Mouse (Mus musculus): Measurements from ENCODE around the gene Smoc1. TPM values are rescaled to one million over a fixed set of nuclear protein-coding genes. Genes with fewer than 3 reads are reported as not detected.

The Smoc1 gene
- polyA plus RNA-seq, 1 experiment from 2014 or later, result 8.4 TPM

GRCm38 (mm10) chr12:81107278-81108100, 80.9 kb downstream of the Smoc1 start:
- Histone ChIP-seq H3K27ac (no peak overlapping the region), H3K27me3 (replicated peaks) (no peaks in the 10 kb centered on the region), H3K9me3 (no peaks in the 10 kb centered on the region), H3K9ac (no peak overlapping the region), H3K4me2 (no peak overlapping the region), H3K4me3 (replicated peaks) (no peak overlapping the region), H3K36me3 (no peaks in the 10 kb centered on the region), H3K4me1 (no peaks in the 10 kb centered on the region)
- peak; percentile 47; the same call in 1 of the 2 replicates for ATAC-seq (ENCODE audit: insufficient read depth, low FRiP score, low read depth)
- WGBS, result 70% methylated on average over 14 of the region's 14 CpGs

- Histone ChIP-seq H3K27me3 (replicated peaks) (no peaks in the 10 kb centered on the region), H3K4me1 (no peaks in the 10 kb centered on the region), H3K4me2 (no peak overlapping the region), H3K27ac (no peak overlapping the region), H3K9me3 (no peaks in the 10 kb centered on the region), H3K4me3 (replicated peaks) (no peak overlapping the region), H3K9ac (no peak overlapping the region), H3K36me3 (no peaks in the 10 kb centered on the region)
- peak; percentile 56; the same call in 1 of the 2 replicates for ATAC-seq (ENCODE audit: insufficient read depth, low FRiP score, low read depth)
- WGBS, result 27% methylated on average over 7 of the region's 7 CpGs
Observed at GRCm38 (mm10) chr12:81108600-81109011, 82.0 kb downstream of the Smoc1 start.

GRCm38 (mm10) chr12:81110006-81110405, 83.4 kb downstream of the Smoc1 start:
- no peaks in the 10 kb centered on the region for H3K27me3 ChIP-seq (replicated peaks)
- no peak overlapping the region for H3K4me3 ChIP-seq (replicated peaks)
- WGBS, result 90% methylated on average over 3 of the region's 3 CpGs
- H3K4me2 ChIP-seq, result no peak overlapping the region
- no peak overlapping the region for H3K9ac ChIP-seq
- H3K36me3 ChIP-seq, result no peaks in the 10 kb centered on the region
- no peak for ATAC-seq (ENCODE audit: insufficient read depth, low FRiP score, low read depth)
- no peak overlapping the region for H3K27ac ChIP-seq
- H3K4me1 ChIP-seq, result no peaks in the 10 kb centered on the region
- H3K9me3 ChIP-seq, result no peaks in the 10 kb centered on the region

GRCm38 (mm10) chr12:81112321-81112720, 85.7 kb downstream of the Smoc1 start:
- Histone ChIP-seq H3K4me2 (no peak overlapping the region), H3K4me1 (no peaks in the 10 kb centered on the region), H3K4me3 (replicated peaks) (no peak overlapping the region), H3K36me3 (no peaks in the 10 kb centered on the region), H3K27me3 (replicated peaks) (no peaks in the 10 kb centered on the region), H3K9me3 (no peaks in the 10 kb centered on the region), H3K27ac (no peak overlapping the region), H3K9ac (no peak overlapping the region)
- no peak for ATAC-seq (ENCODE audit: insufficient read depth, low FRiP score, low read depth)
- 88% methylated on average over 4 of the region's 4 CpGs for WGBS

- H3K4me2 ChIP-seq, result no peak overlapping the region
- no peak overlapping the region for H3K27ac ChIP-seq
- H3K9ac ChIP-seq, result no peak overlapping the region
- no peak for ATAC-seq (ENCODE audit: insufficient read depth, low FRiP score, low read depth)
- H3K4me1 ChIP-seq, result no peaks in the 10 kb centered on the region
- H3K36me3 ChIP-seq, result no peaks in the 10 kb centered on the region
- H3K9me3 ChIP-seq, result no peaks in the 10 kb centered on the region
- no peaks in the 10 kb centered on the region for H3K27me3 ChIP-seq (replicated peaks)
- H3K4me3 ChIP-seq (replicated peaks), result no peak overlapping the region
Observed at GRCm38 (mm10) chr12:81120301-81120700, 93.7 kb downstream of the Smoc1 start.

GRCm38 (mm10) chr12:81123793-81124192, 97.2 kb downstream of the Smoc1 start:
- Histone ChIP-seq H3K4me1 (no peaks in the 10 kb centered on the region), H3K9me3 (no peaks in the 10 kb centered on the region), H3K27me3 (replicated peaks) (no peaks in the 10 kb centered on the region), H3K27ac (no peak overlapping the region), H3K4me3 (replicated peaks) (no peak overlapping the region), H3K36me3 (no peaks in the 10 kb centered on the region), H3K9ac (no peak overlapping the region), H3K4me2 (no peak overlapping the region)
- no peak for ATAC-seq (ENCODE audit: insufficient read depth, low FRiP score, low read depth)

- Histone ChIP-seq H3K9ac (no peak overlapping the region), H3K4me2 (no peak overlapping the region), H3K4me3 (replicated peaks) (no peak overlapping the region), H3K27me3 (replicated peaks) (no peaks in the 10 kb centered on the region), H3K4me1 (no peaks in the 10 kb centered on the region), H3K9me3 (no peaks in the 10 kb centered on the region), H3K27ac (no peak overlapping the region), H3K36me3 (no peaks in the 10 kb centered on the region)
- ATAC-seq (ENCODE audit: insufficient read depth, low FRiP score, low read depth), result no peak
- 83% methylated on average over 3 of the region's 3 CpGs for WGBS
Observed at GRCm38 (mm10) chr12:81126842-81127241, 100.2 kb downstream of the Smoc1 start.

- H3K4me3 ChIP-seq (replicated peaks), result no peak overlapping the region
- no peak overlapping the region for H3K27ac ChIP-seq
- no peak overlapping the region for H3K4me2 ChIP-seq
- no peak overlapping the region for H3K9ac ChIP-seq
- H3K36me3 ChIP-seq, result no peaks in the 10 kb centered on the region
- H3K9me3 ChIP-seq, result no peaks in the 10 kb centered on the region
- ATAC-seq (ENCODE audit: insufficient read depth, low FRiP score, low read depth), result no peak
- H3K4me1 ChIP-seq, result no peaks in the 10 kb centered on the region
- WGBS, result 90% methylated on average over 5 of the region's 5 CpGs
- H3K27me3 ChIP-seq (replicated peaks), result no peaks in the 10 kb centered on the region
Observed at GRCm38 (mm10) chr12:81128693-81129092, 102.1 kb downstream of the Smoc1 start.

- ATAC-seq (ENCODE audit: insufficient read depth, low FRiP score, low read depth), result no peak
- Histone ChIP-seq H3K4me1 (no peaks in the 10 kb centered on the region), H3K36me3 (no peaks in the 10 kb centered on the region), H3K4me3 (replicated peaks) (no peak overlapping the region), H3K9me3 (no peaks in the 10 kb centered on the region), H3K27me3 (replicated peaks) (no peaks in the 10 kb centered on the region), H3K9ac (no peak overlapping the region), H3K4me2 (no peak overlapping the region), H3K27ac (no peak overlapping the region)
- 27% methylated on average over 3 of the region's 3 CpGs for WGBS
Observed at GRCm38 (mm10) chr12:81130692-81131091, 104.1 kb downstream of the Smoc1 start.

GRCm38 (mm10) chr12:81131114-81131513, 104.5 kb downstream of the Smoc1 start:
- H3K9ac ChIP-seq, result no peak overlapping the region
- no peaks in the 10 kb centered on the region for H3K27me3 ChIP-seq (replicated peaks)
- no peaks in the 10 kb centered on the region for H3K4me1 ChIP-seq
- no peak overlapping the region for H3K4me3 ChIP-seq (replicated peaks)
- 48% methylated on average over 4 of the region's 4 CpGs for WGBS
- no peak overlapping the region for H3K4me2 ChIP-seq
- no peak overlapping the region for H3K27ac ChIP-seq
- H3K36me3 ChIP-seq, result no peaks in the 10 kb centered on the region
- H3K9me3 ChIP-seq, result no peaks in the 10 kb centered on the region
- ATAC-seq (ENCODE audit: insufficient read depth, low FRiP score, low read depth), result no peak

GRCm38 (mm10) chr12:81133055-81133665, 106.6 kb downstream of the Smoc1 start:
- no peaks in the 10 kb centered on the region for H3K9me3 ChIP-seq
- no peak overlapping the region for H3K4me3 ChIP-seq (replicated peaks)
- H3K4me1 ChIP-seq, result no peaks in the 10 kb centered on the region
- whole genome bisulfite sequencing, result 62% methylated on average over 4 of the region's 4 CpGs
- no peak overlapping the region for H3K27ac ChIP-seq
- H3K27me3 ChIP-seq (replicated peaks), result no peaks in the 10 kb centered on the region
- no peaks in the 10 kb centered on the region for H3K36me3 ChIP-seq
- H3K4me2 ChIP-seq, result no peak overlapping the region
- H3K9ac ChIP-seq, result no peak overlapping the region
- no peak for ATAC-seq (ENCODE audit: insufficient read depth, low FRiP score, low read depth)

GRCm38 (mm10) chr12:81138217-81138616, 111.6 kb downstream of the Smoc1 start:
- Histone ChIP-seq H3K27me3 (replicated peaks) (no peaks in the 10 kb centered on the region), H3K4me3 (replicated peaks) (no peak overlapping the region), H3K9ac (no peak overlapping the region), H3K4me1 (no peaks in the 10 kb centered on the region), H3K4me2 (no peak overlapping the region), H3K9me3 (no peaks in the 10 kb centered on the region), H3K27ac (no peak overlapping the region), H3K36me3 (no peaks in the 10 kb centered on the region)
- 78% methylated on average over 6 of the region's 6 CpGs for WGBS
- no peak for ATAC-seq (ENCODE audit: insufficient read depth, low FRiP score, low read depth)
